Mouse (Mus musculus) liver, embryonic 15.5 days (tissue): Measurements from ENCODE around the gene Map7. TPM values are rescaled to one million over a fixed set of nuclear protein-coding genes. Genes with fewer than 3 reads are reported as not detected.
A peak's percentile ranks its signal among the peaks of the same experiment; 100 is the strongest.

ENCODE experiments used
- ATAC-seq: fragments of 200-750 bp; cut with Nextera tagmentation; 2 replicates; pipeline ENCODE4 v1.8.0; 2017; ENCODE audit warnings: moderate number of reproducible peaks, mild to moderate bottlenecking, moderate library complexity; ENCODE audit not compliant: insufficient read depth
- H3K27ac ChIP-seq: fragments of 300-500 bp; sonication (generic); replicated peaks from 2 replicates; pipeline ENCODE4 v1.5.1; 2015; ENCODE audit warnings: mild to moderate bottlenecking, inconsistent platforms
- H3K27me3 ChIP-seq: fragments of 300-500 bp; sonication (generic); 2 replicates; pipeline ENCODE4 v1.6.1; 2015; ENCODE audit warnings: mild to moderate bottlenecking, inconsistent platforms
- H3K36me3 ChIP-seq: fragments of 300-500 bp; sonication (generic); replicated peaks from 2 replicates; pipeline ENCODE4 v1.6.1; 2015; ENCODE audit warnings: moderate library complexity, mild to moderate bottlenecking, inconsistent platforms
- H3K4me1 ChIP-seq: fragments of 300-500 bp; sonication (generic); replicated peaks from 2 replicates; pipeline ENCODE4 v1.6.1; 2015; ENCODE audit warnings: inconsistent platforms
- H3K4me2 ChIP-seq: fragments of 300-500 bp; sonication (generic); 2 replicates; pipeline ENCODE4 v1.6.1; 2015; ENCODE audit warnings: moderate library complexity, mild to moderate bottlenecking, inconsistent platforms
- H3K4me3 ChIP-seq: fragments of 300-500 bp; sonication (generic); replicated peaks from 2 replicates; pipeline ENCODE4 v1.5.1; 2015; ENCODE audit warnings: mild to moderate bottlenecking, inconsistent platforms
- H3K9ac ChIP-seq: fragments of 300-500 bp; sonication (generic); 2 replicates; pipeline ENCODE4 v1.6.1; 2015; ENCODE audit warnings: moderate library complexity, mild to moderate bottlenecking, inconsistent platforms
- H3K9me3 ChIP-seq: fragments of 300-500 bp; sonication (generic); replicated peaks from 2 replicates; pipeline ENCODE4 v1.6.1; 2016; ENCODE audit warnings: inconsistent platforms
- WGBS: fragments of 180-500 bp; shearing (Covaris S2); methylation state at CpG from one replicate; pipeline ENCODE4 v1.1.7; 2015; ENCODE audit warnings: mixed read lengths; ENCODE audit not compliant: insufficient replicate concordance; 5-methylcytosine and 5-hydroxymethylcytosine counted together
- polyA plus RNA-seq: library from polyadenylated mRNA; unstranded; fragments of >200 nt; fragmentation: Nextera tagmentation; extraction: Ambion mirVana; gene quantifications from 2 replicates; pipeline ENCODE4 v1.2.1, GENCODE M21; 2015

The Map7 gene
- polyA plus RNA-seq, 1 experiment from 2014 or later, result 3.7 TPM

DNA sequence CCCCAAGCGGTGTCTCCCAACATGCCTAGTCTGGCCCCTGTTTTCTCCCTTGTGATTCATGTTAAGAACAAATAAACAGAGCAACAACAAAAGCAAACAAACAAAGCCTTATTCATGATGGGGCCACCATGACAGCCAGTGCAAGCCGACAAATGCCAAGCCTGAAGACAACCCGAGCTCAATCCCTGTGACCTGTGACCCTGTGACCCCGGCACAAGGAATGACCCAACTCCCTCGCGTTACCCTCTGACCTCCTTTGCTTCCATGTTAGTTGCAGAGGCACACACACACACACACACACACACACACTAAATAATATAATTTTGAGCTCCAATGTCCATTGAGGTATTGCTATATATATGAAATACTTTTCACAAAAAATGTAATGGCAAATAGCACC, 139.1 kb downstream of the Map7 start:
- no peak for ATAC-seq
- Histone ChIP-seq H3K27ac (no peak overlapping the region), H3K9me3 (no peaks in the 10 kb centered on the region), H3K4me1 (peaks cover 5% of the 10 kb centered on the region; the same call in 1 of the 2 replicates), H3K9ac (no peak overlapping the region), H3K4me2 (no peak overlapping the region), H3K36me3 (no peaks in the 10 kb centered on the region), H3K27me3 (no peaks in the 10 kb centered on the region), H3K4me3 (no peak overlapping the region)
- 65% methylated on average over 6 of the region's 6 CpGs for WGBS

DNA sequence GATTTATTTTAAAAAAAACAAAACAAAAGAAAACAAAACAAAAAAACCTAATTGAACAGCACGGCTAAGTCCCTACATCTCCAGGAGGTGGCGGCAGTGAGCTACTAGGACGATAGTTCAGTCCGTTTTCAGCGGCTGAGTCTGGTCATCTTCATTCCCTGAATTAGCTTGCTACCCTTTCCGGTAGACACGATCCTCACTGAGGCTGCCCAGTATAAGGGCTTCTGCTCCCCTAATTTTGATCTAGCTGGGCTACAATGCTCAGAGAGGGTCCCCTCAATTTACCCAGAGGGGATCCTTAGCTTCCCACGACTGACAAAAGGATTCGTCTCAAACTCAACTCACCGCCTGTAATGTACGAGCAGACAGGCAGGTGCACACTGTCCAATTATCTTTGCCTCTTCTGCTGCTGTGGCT, 142.2 kb downstream of the Map7 start:
- Histone ChIP-seq H3K4me3 (peak overlapping the region; percentile 28), H3K9me3 (no peaks in the 10 kb centered on the region), H3K4me1 (peaks cover 5% of the 10 kb centered on the region; the same call in 1 of the 2 replicates), H3K4me2 (peak overlapping the region; percentile 65), H3K36me3 (no peaks in the 10 kb centered on the region), H3K9ac (0 out of 2 replicates have a peak overlapping the region, but pooled peaks have one; percentile 16), H3K27ac (no peak overlapping the region), H3K27me3 (no peaks in the 10 kb centered on the region)
- ATAC-seq, result no peak; the same call in 1 of the 2 replicates
- WGBS, result 12% methylated on average over 11 of the region's 11 CpGs

DNA sequence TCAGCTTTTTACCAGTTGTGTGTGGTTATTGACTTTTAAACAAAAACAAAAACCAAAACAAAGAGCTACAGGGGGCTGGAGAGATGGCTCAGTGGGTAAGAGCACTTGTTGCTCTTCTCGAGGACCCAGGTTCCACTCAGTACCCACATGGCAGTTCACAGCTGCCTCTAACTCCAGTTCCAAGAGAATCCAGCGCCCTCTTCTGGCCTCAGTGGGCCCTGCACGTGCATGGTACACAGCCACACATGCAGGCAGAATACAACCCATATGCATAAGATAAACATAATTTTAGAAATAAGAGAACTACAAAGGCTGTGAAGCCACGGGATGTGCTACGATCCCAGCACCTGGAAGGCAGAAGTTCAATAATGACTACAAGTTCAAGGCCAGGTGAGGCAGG, 147.7 kb downstream of the Map7 start:
- Histone ChIP-seq H3K9ac (no peak overlapping the region), H3K27ac (no peak overlapping the region), H3K27me3 (no peaks in the 10 kb centered on the region), H3K36me3 (no peaks in the 10 kb centered on the region), H3K4me2 (no peak overlapping the region), H3K4me3 (no peak overlapping the region), H3K4me1 (no peaks in the 10 kb centered on the region), H3K9me3 (no peaks in the 10 kb centered on the region)
- 54% methylated on average over 5 of the region's 5 CpGs for WGBS
- no peak for ATAC-seq

DNA sequence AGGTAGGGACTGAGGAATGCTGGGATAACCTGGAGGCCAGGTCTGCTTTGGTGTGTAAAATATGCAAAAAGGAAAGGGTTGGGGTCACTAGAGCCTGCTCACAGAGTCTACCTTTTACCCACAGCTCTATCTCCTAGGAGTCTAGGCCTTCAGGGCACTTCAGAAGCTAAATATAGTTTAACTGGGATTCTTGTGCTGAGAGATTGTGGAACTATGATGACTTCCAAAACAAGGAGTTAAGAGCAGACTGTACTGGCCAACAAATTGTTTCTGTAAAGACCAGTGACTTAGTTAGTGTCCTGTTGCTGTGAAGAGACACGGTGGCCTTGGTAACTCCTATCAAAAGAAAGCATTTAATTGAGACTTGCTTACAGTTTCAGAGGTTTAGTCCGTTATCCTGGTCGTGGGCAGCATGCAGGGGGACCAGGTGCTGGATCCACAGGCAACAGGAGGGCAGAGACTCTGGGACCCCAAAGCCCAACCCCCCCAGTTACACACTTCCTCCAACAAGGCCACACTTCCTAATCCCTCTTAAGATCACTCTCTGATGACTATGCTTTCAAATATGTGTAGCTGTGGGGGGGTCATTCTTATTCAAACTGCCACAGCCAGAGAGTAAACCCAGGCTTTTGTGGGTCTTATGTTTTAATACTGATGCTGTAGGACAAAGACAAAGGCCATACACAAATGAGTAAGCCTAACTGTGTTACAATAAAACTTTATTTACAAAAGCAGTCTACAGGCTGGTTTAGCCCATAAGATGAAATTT, 150.1 kb downstream of the Map7 start:
- H3K27ac ChIP-seq, result no peak overlapping the region
- H3K4me2 ChIP-seq, result no peak overlapping the region
- no peak overlapping the region for H3K9ac ChIP-seq
- H3K4me1 ChIP-seq, result no peaks in the 10 kb centered on the region
- no peaks in the 10 kb centered on the region for H3K9me3 ChIP-seq
- ATAC-seq, result no peak
- no peaks in the 10 kb centered on the region for H3K36me3 ChIP-seq
- no peaks in the 10 kb centered on the region for H3K27me3 ChIP-seq
- 52% methylated on average over 3 of the region's 3 CpGs for WGBS
- H3K4me3 ChIP-seq, result no peak overlapping the region

DNA sequence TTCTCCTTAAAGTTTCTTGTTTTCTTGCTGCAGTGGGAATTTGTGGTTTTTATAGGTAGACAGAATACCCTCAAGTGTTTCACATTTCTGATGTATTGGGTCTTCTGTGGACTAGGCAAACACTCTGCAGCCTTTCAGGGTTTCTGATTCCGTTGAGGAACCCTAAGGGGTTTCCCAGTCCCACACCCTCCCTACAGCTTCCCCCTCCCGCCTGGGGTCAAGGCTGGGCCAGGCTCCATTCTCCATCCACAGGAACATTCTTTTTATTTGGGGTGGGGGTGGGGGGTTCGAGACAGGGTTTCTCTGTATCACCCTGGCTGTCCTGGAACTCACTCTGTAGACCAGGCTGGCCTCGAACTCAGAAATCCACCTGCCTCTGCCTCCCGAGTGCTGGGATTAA, 150.8 kb downstream of the Map7 start:
- Histone ChIP-seq H3K9ac (no peak overlapping the region), H3K4me2 (no peak overlapping the region), H3K4me3 (no peak overlapping the region), H3K36me3 (no peaks in the 10 kb centered on the region), H3K27me3 (no peaks in the 10 kb centered on the region), H3K27ac (no peak overlapping the region), H3K9me3 (no peaks in the 10 kb centered on the region), H3K4me1 (no peaks in the 10 kb centered on the region)
- no peak for ATAC-seq
- WGBS, result 62% methylated on average over 5 of the region's 5 CpGs

DNA sequence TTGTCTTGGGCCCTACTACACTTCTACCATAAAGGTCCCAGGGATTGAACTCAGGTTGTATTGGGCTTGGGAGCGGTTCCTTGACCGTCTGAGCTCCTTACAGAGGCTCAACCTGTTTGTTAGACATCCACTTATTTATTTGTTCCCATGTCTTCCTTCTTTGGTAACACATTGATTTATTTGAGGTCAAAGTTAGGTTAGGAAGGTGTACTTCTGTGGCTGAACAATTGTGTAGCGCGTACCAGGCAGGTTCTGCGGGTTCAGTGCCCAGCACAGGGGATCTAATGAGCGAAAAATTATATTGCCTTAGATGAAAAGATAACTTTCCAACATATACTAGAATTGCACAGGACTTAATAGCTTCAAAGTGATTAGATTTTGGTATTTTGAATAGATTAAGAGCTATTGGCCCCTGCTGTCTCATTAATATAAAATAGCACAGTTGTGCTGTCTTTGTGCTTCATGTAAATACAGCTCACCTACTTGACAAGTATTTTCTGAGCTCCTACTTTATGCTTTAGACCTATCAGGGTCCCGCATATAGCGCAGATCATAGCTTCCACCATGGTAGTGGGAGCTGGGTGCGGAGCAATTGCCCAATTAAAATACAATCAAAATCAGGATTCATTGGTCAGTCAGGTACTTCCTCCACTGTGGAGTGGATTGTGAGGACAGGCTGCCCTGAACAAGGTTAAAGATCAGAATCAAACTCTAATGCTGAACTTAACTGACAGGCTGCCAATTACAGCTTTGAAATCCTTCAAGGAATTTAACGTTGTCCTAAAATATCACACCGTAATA, 162.9 kb downstream of the Map7 start:
- no peaks in the 10 kb centered on the region for H3K9me3 ChIP-seq
- peak overlapping the region; percentile 99 for H3K27ac ChIP-seq
- ATAC-seq, result no peak
- peaks cover 30% of the 10 kb centered on the region for H3K4me1 ChIP-seq
- 47% methylated on average over 11 of the region's 11 CpGs for WGBS
- H3K4me2 ChIP-seq, result peak overlapping the region; percentile 72
- no peaks in the 10 kb centered on the region for H3K36me3 ChIP-seq
- peak overlapping the region; percentile 95 for H3K4me3 ChIP-seq
- peak overlapping the region; percentile 91 for H3K9ac ChIP-seq
- no peaks in the 10 kb centered on the region for H3K27me3 ChIP-seq

DNA sequence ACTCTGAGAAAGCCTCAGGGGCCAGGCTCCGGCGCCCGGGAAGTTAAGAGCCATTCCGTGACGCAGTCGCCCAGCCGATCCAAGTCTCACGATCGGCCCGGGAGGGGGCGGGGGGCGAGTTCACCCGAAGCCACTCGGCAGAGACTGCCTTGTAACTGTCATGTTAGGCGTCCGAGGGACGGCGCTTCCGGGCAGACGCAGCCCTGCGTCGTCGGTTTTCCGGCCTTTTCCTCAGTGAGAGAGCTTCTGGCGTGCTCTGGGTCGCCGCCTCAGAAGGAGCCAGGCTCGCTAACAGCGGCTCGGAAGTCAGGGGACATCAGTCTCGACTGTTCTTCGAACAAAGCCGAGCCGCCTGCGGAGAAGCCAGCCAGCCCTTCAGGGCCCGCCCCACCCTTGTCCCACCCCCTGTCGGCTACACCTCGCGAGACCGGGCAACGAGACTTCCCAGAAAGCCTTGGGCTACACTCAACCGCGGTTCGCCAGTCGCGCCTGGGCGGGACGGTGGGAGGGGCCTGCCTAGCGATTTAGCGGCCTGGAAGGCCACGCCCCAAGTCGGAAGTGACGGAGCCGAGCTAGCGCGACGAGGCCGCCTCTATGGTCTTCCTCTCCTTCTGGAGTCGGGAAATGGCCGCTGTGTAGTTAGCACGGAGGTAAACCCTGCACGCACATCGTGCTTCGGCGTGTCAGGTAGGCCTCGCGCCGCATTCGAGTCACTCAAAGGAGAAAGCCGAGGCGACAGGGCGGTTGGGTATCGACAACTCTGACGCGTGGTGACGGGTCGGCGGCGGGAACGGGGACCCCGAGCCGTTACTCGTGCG, 163.9 kb downstream of the Map7 start, which contains the start of gene Bclaf1:
Gene Bclaf1 (plus strand): TSS at position 552 of the 818 bp plus-strand sequence.
- under 1% methylated on average over 84 of the region's 84 CpGs for WGBS
- Histone ChIP-seq H3K27me3 (no peaks in the 10 kb centered on the region), H3K4me1 (peaks cover 36% of the 10 kb centered on the region), H3K36me3 (no peaks in the 10 kb centered on the region), H3K9me3 (no peaks in the 10 kb centered on the region), H3K27ac (peak within 1 kb of the TSS; percentile 99), H3K4me2 (peak within 1 kb of the TSS; percentile 72), H3K4me3 (peak within 1 kb of the TSS; percentile 95), H3K9ac (peak within 1 kb of the TSS; percentile 91)
- ATAC-seq, result peak; percentile 97

DNA sequence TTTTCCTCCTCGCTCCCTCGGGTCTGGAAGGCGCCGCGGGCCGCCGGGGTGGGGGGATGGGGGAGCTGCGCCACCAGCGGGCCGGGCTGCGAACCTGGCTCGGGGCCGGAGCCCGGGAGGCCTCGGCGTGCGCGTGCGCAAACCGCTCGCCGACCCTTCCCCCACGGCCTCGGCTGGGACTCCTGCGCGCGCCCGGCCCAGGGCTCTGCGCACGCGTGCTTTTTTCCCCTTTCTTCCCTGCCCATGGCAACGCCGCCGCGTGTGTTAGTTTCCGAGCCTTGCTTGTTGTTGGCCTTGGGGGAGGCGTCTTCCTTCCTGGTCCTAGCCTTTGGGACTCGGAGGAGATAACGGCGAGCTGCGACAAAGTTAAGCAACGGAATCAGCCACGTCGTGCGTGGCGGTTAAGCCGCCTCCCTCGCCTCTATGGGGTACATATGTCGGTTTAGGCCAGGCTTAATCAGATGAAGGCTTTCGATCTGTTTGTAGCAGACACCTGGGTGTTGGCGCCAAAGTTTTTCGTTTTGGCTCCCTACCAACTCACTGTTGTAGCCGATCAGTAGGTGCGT, 164.5 kb downstream of the Map7 start:
- H3K9ac ChIP-seq, result peak overlapping the region; percentile 91
- peak; percentile 61 for ATAC-seq
- no peaks in the 10 kb centered on the region for H3K27me3 ChIP-seq
- H3K27ac ChIP-seq, result peak overlapping the region; percentile 99
- peak overlapping the region; percentile 95 for H3K4me3 ChIP-seq
- H3K4me1 ChIP-seq, result peaks cover 42% of the 10 kb centered on the region
- under 1% methylated on average over 54 of the region's 54 CpGs for WGBS
- H3K4me2 ChIP-seq, result peak overlapping the region; percentile 72
- no peaks in the 10 kb centered on the region for H3K9me3 ChIP-seq
- peaks cover 5% of the 10 kb centered on the region for H3K36me3 ChIP-seq

DNA sequence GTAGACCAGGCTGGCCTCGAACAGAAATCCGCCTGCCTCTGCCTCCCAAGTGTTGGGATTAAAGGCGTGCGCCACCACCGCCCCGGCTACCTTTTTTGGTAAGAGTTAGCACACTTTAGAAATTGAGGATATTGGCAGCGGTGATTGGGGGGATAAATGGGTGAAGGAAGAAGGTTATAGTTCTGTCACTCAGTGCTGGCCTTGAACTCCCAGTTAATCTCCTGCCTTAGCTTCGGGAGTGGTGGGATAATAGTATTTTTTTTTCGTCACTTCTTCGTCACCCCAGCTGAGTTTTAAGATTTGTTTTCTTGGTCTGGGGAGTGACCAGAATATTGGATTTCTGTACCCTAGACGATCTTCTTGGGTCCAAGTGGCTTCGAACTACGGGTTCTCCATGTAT, 165.2 kb downstream of the Map7 start:
- 21% methylated on average over 13 of the region's 13 CpGs for WGBS
- no peaks in the 10 kb centered on the region for H3K27me3 ChIP-seq
- peak overlapping the region; percentile 72 for H3K4me2 ChIP-seq
- H3K4me1 ChIP-seq, result peaks cover 42% of the 10 kb centered on the region
- peak overlapping the region; percentile 99 for H3K27ac ChIP-seq
- peaks cover 11% of the 10 kb centered on the region for H3K36me3 ChIP-seq
- no peak for ATAC-seq
- peak overlapping the region; percentile 95 for H3K4me3 ChIP-seq
- H3K9me3 ChIP-seq, result no peaks in the 10 kb centered on the region
- H3K9ac ChIP-seq, result peak overlapping the region; percentile 91

DNA sequence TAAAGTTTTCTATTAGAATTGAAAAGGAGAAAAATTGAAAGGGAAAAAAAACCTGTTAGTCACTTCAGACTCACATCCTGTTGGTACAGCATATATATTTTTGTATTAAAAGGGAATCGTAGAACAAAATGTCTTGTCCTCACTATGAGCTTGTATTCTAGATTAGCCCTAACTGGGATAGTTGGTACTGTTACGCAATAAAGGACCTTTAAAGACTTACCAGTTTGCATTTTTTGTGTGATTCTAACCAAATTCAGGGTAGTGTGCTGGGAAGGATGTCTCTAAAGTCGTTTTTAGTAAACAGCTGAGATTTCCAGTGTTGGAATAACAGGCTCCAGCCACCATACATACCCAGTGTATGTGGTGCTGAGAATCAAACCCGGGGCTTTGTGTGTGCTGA, 165.7 kb downstream of the Map7 start:
- Histone ChIP-seq H3K4me3 (peak overlapping the region; percentile 95), H3K27ac (peak overlapping the region; percentile 14; the same call in 1 of the 2 replicates), H3K36me3 (peaks cover 16% of the 10 kb centered on the region), H3K27me3 (no peaks in the 10 kb centered on the region), H3K4me2 (peak overlapping the region; percentile 72), H3K9me3 (no peaks in the 10 kb centered on the region), H3K9ac (no peak overlapping the region; the same call in 1 of the 2 replicates), H3K4me1 (peaks cover 42% of the 10 kb centered on the region)
- ATAC-seq, result no peak
- 49% methylated on average over 4 of the region's 4 CpGs for WGBS
